Mouse (Mus musculus) MEL (cell line): Measurements from ENCODE around the gene Plekhj1.

Source experiments
- BHLHE40 ChIP-seq: IDR thresholded peaks from 2 replicates; pipeline ENCODE4 v1.6.1; 2012; ENCODE audit warnings: low read depth, mild to moderate bottlenecking, inconsistent platforms, low read length, improper control_type of control experiment, borderline replicate concordance
- CHD2 ChIP-seq: IDR thresholded peaks from 2 replicates; pipeline ENCODE4 v1.6.1; 2011; ENCODE audit warnings: low read length, improper control_type of control experiment
- CTCF ChIP-seq, 3 experiments: IDR thresholded peaks in 2 of 3; conservative IDR thresholded peaks in 1 of 3; 2 replicates each; pipeline ENCODE4 v1.5.1; 2011 to 2012; ENCODE audit warnings: low read length in 3 of 3, low read depth in 2 of 3, mild to moderate bottlenecking in 2 of 3, improper control_type of control experiment in 1 of 3, inconsistent platforms in 1 of 3, mixed read lengths in 1 of 3, moderate library complexity in 1 of 3; ENCODE audit not compliant: control insufficient read depth in 1 of 3, insufficient read depth in 1 of 3, poor library complexity in 1 of 3, severe bottlenecking in 1 of 3
- EP300 ChIP-seq, 2 experiments: IDR thresholded peaks; 2 replicates each; pipeline ENCODE4 v1.6.1; 2011; ENCODE audit warnings: improper control_type of control experiment in 2 of 2, low read length in 2 of 2, low read depth in 1 of 2, mild to moderate bottlenecking in 1 of 2
- GATA1 ChIP-seq: IDR thresholded peaks from 2 replicates; pipeline ENCODE4 v1.6.1; 2011; ENCODE audit warnings: low read depth, low read length, improper control_type of control experiment
- HCFC1 ChIP-seq: IDR thresholded peaks from 2 replicates; pipeline ENCODE4 v1.6.1; 2012; ENCODE audit warnings: low read depth, mild to moderate bottlenecking, inconsistent platforms, low read length, improper control_type of control experiment, moderate library complexity
- MAZ ChIP-seq: IDR thresholded peaks from 2 replicates; pipeline ENCODE4 v1.6.1; 2012; ENCODE audit warnings: low read depth, mild to moderate bottlenecking, inconsistent platforms, low read length, improper control_type of control experiment
- POLR2A ChIP-seq, 2 experiments: IDR thresholded peaks; 2 replicates each; pipeline ENCODE4 v1.6.1; 2011 to 2012; ENCODE audit warnings: low read length in 2 of 2, mild to moderate bottlenecking in 2 of 2, control low read depth in 1 of 2, improper control_type of control experiment in 1 of 2, low read depth in 1 of 2, moderate library complexity in 1 of 2; ENCODE audit not compliant: control insufficient read depth in 1 of 2, insufficient read depth in 1 of 2, poor library complexity in 1 of 2

- TF ChIP-seq HCFC1 (no peak), POLR2A (IDR thresholded peaks at IDR 0.05; ENCODE audit: control insufficient read depth in 1 of 2, insufficient read depth in 1 of 2, low read depth in 1 of 2, low read length in 2 of 2, poor library complexity in 1 of 2) (no peak), CTCF (IDR thresholded peaks at IDR 0.05 in 2 of 3, conservative IDR thresholded peaks at IDR 0.05 in 1 of 3; ENCODE audit: control insufficient read depth in 1 of 3, insufficient read depth in 1 of 3, low read depth in 2 of 3, low read length in 3 of 3, poor library complexity in 1 of 3, severe bottlenecking in 1 of 3) (no peak), MAZ (no peak), BHLHE40 (no peak), EP300 (IDR thresholded peaks at IDR 0.05; ENCODE audit: low read depth in 1 of 2, low read length in 2 of 2) (no peak), GATA1 (no peak), CHD2 (no peak)
Observed at GRCm38 (mm10) chr10:80790761-80791404, 7.5 kb downstream of the Plekhj1 start.
